Mouse (Mus musculus): ENCODE measurements around the gene Atg4b. TPM values are rescaled to one million over a fixed set of nuclear protein-coding genes. Genes with fewer than 3 reads are reported as not detected.

Atg4b gene
- total RNA-seq (2014; rRNA removed) (18.7 and 20.0 TPM in 2 replicates), polyA plus RNA-seq (2012; rRNA removed) (27.8 and 29.1 TPM in 2 replicates)

GRCm38 (mm10) chr1:93751290-93751689 is at the start of gene Atg4b:
Gene Atg4b (plus strand): TSS chr1:93751500.
- Histone ChIP-seq H3K9ac (ENCODE audit: low read depth, low read length) (no peak within 1 kb of the TSS), H3K36me3 (ENCODE audit: control insufficient read depth, insufficient read depth, low read length) (no peaks in the 10 kb centered on the region), H3K4me3 (ENCODE audit: insufficient read depth, low read depth, low read length) (no peak within 1 kb of the TSS), H3K79me2 (ENCODE audit: control insufficient read depth, insufficient read depth, low read length) (peaks cover 13% of the 10 kb centered on the region), H3K27me3 (ENCODE audit: control insufficient read depth, insufficient read depth, low read length) (no peaks in the 10 kb centered on the region), H3K4me1 (ENCODE audit: control insufficient read depth, insufficient read depth, low read length) (peaks cover 12% of the 10 kb centered on the region), H3K27ac (replicated peaks; ENCODE audit: insufficient read depth, low read depth, low read length) (no peak within 1 kb of the TSS)
- no peak for TF ChIP-seq POLR2A (IDR thresholded peaks at IDR 0.05; ENCODE audit: extremely low read depth, insufficient read depth, low read length)
- no peak for TF ChIP-seq CTCF (IDR thresholded peaks at IDR 0.05; ENCODE audit: low read depth, low read length)
- DNase-seq (ENCODE audit: extremely low read depth, low read depth, low spot score), result no peak
- WGBS, result 91% methylated on average over 6 of the region's 6 CpGs

DNA sequence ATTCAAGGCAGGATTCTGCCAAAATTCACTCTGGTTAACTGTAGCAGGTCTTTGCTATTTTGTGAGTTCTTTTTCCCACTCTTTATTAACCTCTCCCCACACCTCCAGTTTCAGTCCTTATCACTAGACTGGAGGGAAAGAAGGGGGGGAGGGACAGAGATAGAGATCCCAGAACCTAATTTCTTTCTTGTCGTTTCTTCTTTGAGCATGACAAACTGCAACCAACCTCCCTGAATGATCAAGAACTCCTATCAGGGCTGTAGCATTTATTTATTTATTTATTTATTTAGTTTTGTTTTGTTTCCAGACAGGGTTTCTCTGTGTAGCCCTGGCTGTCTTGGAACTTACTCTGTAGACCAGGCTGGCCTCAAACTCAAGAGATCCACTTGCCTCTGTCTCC is 49.2 kb upstream of the Atg4b start:
- Histone ChIP-seq H3K9ac (ENCODE audit: low read depth, low read length) (no peak overlapping the region), H3K27ac (replicated peaks; ENCODE audit: insufficient read depth, low read depth, low read length) (no peak overlapping the region), H3K79me2 (ENCODE audit: control insufficient read depth, insufficient read depth, low read length) (no peaks in the 10 kb centered on the region), H3K27me3 (ENCODE audit: control insufficient read depth, insufficient read depth, low read length) (no peaks in the 10 kb centered on the region), H3K4me1 (ENCODE audit: control insufficient read depth, insufficient read depth, low read length) (peaks cover 4% of the 10 kb centered on the region; the same call in 1 of the 2 replicates), H3K4me3 (ENCODE audit: insufficient read depth, low read depth, low read length) (no peak overlapping the region), H3K36me3 (ENCODE audit: control insufficient read depth, insufficient read depth, low read length) (peaks cover 4% of the 10 kb centered on the region)
- WGBS, result 86% methylated on average over 1 of the region's 1 CpGs
- no peak for DNase-seq (ENCODE audit: extremely low read depth, low read depth, low spot score)
- TF ChIP-seq POLR2A (IDR thresholded peaks at IDR 0.05; ENCODE audit: extremely low read depth, insufficient read depth, low read length), result no peak
- TF ChIP-seq CTCF (IDR thresholded peaks at IDR 0.05; ENCODE audit: low read depth, low read length), result no peak

- H3K9ac ChIP-seq (ENCODE audit: low read depth, low read length), result no peak overlapping the region
- H3K36me3 ChIP-seq (ENCODE audit: control insufficient read depth, insufficient read depth, low read length), result peaks cover 5% of the 10 kb centered on the region
- no peaks in the 10 kb centered on the region for H3K79me2 ChIP-seq (ENCODE audit: control insufficient read depth, insufficient read depth, low read length)
- no peak for DNase-seq (ENCODE audit: extremely low read depth, low read depth, low spot score)
- TF ChIP-seq POLR2A (IDR thresholded peaks at IDR 0.05; ENCODE audit: extremely low read depth, insufficient read depth, low read length) (no peak), CTCF (IDR thresholded peaks at IDR 0.05; ENCODE audit: low read depth, low read length) (no peak)
- no peak overlapping the region for H3K27ac ChIP-seq (replicated peaks; ENCODE audit: insufficient read depth, low read depth, low read length)
- WGBS, result 98% methylated on average over 10 of the region's 10 CpGs
- no peak overlapping the region for H3K4me3 ChIP-seq (ENCODE audit: insufficient read depth, low read depth, low read length)
- H3K27me3 ChIP-seq (ENCODE audit: control insufficient read depth, insufficient read depth, low read length), result no peaks in the 10 kb centered on the region
- H3K4me1 ChIP-seq (ENCODE audit: control insufficient read depth, insufficient read depth, low read length), result no peaks in the 10 kb centered on the region
These were observed 47.7 kb upstream of the Atg4b start for GRCm38 (mm10) chr1:93703472-93704048.

DNA sequence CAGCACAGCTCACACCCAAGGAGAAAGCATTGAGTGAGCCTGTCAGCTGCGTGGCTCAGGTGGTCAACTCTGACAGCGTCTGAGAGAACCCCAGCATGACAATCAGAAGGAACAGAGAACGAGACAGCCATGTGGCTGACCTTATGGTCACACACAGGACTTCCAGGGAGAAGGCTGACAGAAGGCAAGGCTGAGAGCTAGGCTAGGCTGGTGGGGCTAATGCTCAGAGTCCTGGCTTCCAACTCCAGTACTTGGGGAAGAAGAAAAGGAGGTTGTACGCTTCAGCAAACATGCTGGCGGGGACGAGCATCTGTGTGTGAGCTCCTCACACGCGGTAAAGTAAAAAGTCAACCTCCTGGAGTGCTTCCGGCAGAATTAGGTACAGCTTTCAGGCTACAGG is 47.0 kb upstream of the Atg4b start:
- no peak for DNase-seq (ENCODE audit: extremely low read depth, low read depth, low spot score)
- H3K36me3 ChIP-seq (ENCODE audit: control insufficient read depth, insufficient read depth, low read length), result peaks cover 6% of the 10 kb centered on the region
- H3K27ac ChIP-seq (replicated peaks; ENCODE audit: insufficient read depth, low read depth, low read length), result no peak overlapping the region
- H3K4me1 ChIP-seq (ENCODE audit: control insufficient read depth, insufficient read depth, low read length), result no peaks in the 10 kb centered on the region
- 97% methylated on average over 9 of the region's 9 CpGs for WGBS
- TF ChIP-seq CTCF (IDR thresholded peaks at IDR 0.05; ENCODE audit: low read depth, low read length) (no peak), POLR2A (IDR thresholded peaks at IDR 0.05; ENCODE audit: extremely low read depth, insufficient read depth, low read length) (no peak)
- H3K4me3 ChIP-seq (ENCODE audit: insufficient read depth, low read depth, low read length), result no peak overlapping the region
- H3K79me2 ChIP-seq (ENCODE audit: control insufficient read depth, insufficient read depth, low read length), result no peaks in the 10 kb centered on the region
- no peak overlapping the region for H3K9ac ChIP-seq (ENCODE audit: low read depth, low read length)
- no peaks in the 10 kb centered on the region for H3K27me3 ChIP-seq (ENCODE audit: control insufficient read depth, insufficient read depth, low read length)

- no peak overlapping the region for H3K9ac ChIP-seq (ENCODE audit: low read depth, low read length)
- peaks cover 6% of the 10 kb centered on the region for H3K36me3 ChIP-seq (ENCODE audit: control insufficient read depth, insufficient read depth, low read length)
- TF ChIP-seq POLR2A (IDR thresholded peaks at IDR 0.05; ENCODE audit: extremely low read depth, insufficient read depth, low read length) (no peak), CTCF (IDR thresholded peaks at IDR 0.05; ENCODE audit: low read depth, low read length) (no peak)
- no peaks in the 10 kb centered on the region for H3K4me1 ChIP-seq (ENCODE audit: control insufficient read depth, insufficient read depth, low read length)
- DNase-seq (ENCODE audit: extremely low read depth, low read depth, low spot score), result no peak
- no peak overlapping the region for H3K27ac ChIP-seq (replicated peaks; ENCODE audit: insufficient read depth, low read depth, low read length)
- no peak overlapping the region for H3K4me3 ChIP-seq (ENCODE audit: insufficient read depth, low read depth, low read length)
- no peaks in the 10 kb centered on the region for H3K27me3 ChIP-seq (ENCODE audit: control insufficient read depth, insufficient read depth, low read length)
- H3K79me2 ChIP-seq (ENCODE audit: control insufficient read depth, insufficient read depth, low read length), result no peaks in the 10 kb centered on the region
- WGBS, result 87% methylated on average over 3 of the region's 3 CpGs
These were observed 45.9 kb upstream of the Atg4b start for GRCm38 (mm10) chr1:93705389-93705788.

- peaks cover 2% of the 10 kb centered on the region; the same call in 1 of the 2 replicates for H3K36me3 ChIP-seq (ENCODE audit: control insufficient read depth, insufficient read depth, low read length)
- peaks cover 6% of the 10 kb centered on the region for H3K4me1 ChIP-seq (ENCODE audit: control insufficient read depth, insufficient read depth, low read length)
- no peak overlapping the region for H3K27ac ChIP-seq (replicated peaks; ENCODE audit: insufficient read depth, low read depth, low read length)
- no peak overlapping the region for H3K9ac ChIP-seq (ENCODE audit: low read depth, low read length)
- H3K4me3 ChIP-seq (ENCODE audit: insufficient read depth, low read depth, low read length), result no peak overlapping the region
- no peak for TF ChIP-seq CTCF (IDR thresholded peaks at IDR 0.05; ENCODE audit: low read depth, low read length)
- H3K27me3 ChIP-seq (ENCODE audit: control insufficient read depth, insufficient read depth, low read length), result no peaks in the 10 kb centered on the region
- no peaks in the 10 kb centered on the region for H3K79me2 ChIP-seq (ENCODE audit: control insufficient read depth, insufficient read depth, low read length)
- DNase-seq (ENCODE audit: extremely low read depth, low read depth, low spot score), result no peak
- WGBS, result 91% methylated on average over 2 of the region's 2 CpGs
These were observed 35.1 kb upstream of the Atg4b start for GRCm38 (mm10) chr1:93716166-93716565.
